Mouse (Mus musculus) testis, postnatal 10 days (tissue): ENCODE results near the gene S100a13.
A peak's percentile ranks its signal among the peaks of the same experiment; 100 is the strongest.

Source experiments
- DNase-seq: peaks from one replicate; pipeline ENCODE4 v3.0.0; 2021; ENCODE audit warnings: low spot score

The S100a13 gene

GRCm38 (mm10) chr3:90508287-90508949 lies 5.8 kb upstream of the S100a13 start:
- DNase-seq = no peak

GRCm38 (mm10) chr3:90508950-90509746 lies 5.1 kb upstream of the S100a13 start, which contains the start of gene Chtop:
TSS of gene Chtop (minus strand) at chr3:90509498.
- peak; percentile 100 for DNase-seq

- DNase-seq = no peak
Measured at GRCm38 (mm10) chr3:90509747-90510123, 4.5 kb upstream of the S100a13 start.

GRCm38 (mm10) chr3:90512276-90512675 lies 2.0 kb upstream of the S100a13 start:
- DNase-seq = no peak

GRCm38 (mm10) chr3:90512948-90513642 lies 1.1 kb upstream of the S100a13 start:
- DNase-seq = no peak

GRCm38 (mm10) chr3:90514691-90515090 lies 456 bp downstream of the S100a13 start:
- DNase-seq = peak; percentile 63

- no peak for DNase-seq
Measured at GRCm38 (mm10) chr3:90515242-90515641, 1.0 kb downstream of the S100a13 start.

GRCm38 (mm10) chr3:90515789-90516188 lies 1.6 kb downstream of the S100a13 start:
- no peak for DNase-seq

GRCm38 (mm10) chr3:90517711-90518110 lies 3.5 kb downstream of the S100a13 start:
- DNase-seq = no peak

- no peak for DNase-seq
Measured at GRCm38 (mm10) chr3:90525421-90525820, 11.2 kb downstream of the S100a13 start.

- no peak for DNase-seq
Measured at GRCm38 (mm10) chr3:90526076-90526475, 11.8 kb downstream of the S100a13 start.

GRCm38 (mm10) chr3:90526580-90526979 lies 12.3 kb downstream of the S100a13 start, which contains the start of gene S100a14:
TSS of gene S100a14 (plus strand) at chr3:90526856.
- no peak for DNase-seq

GRCm38 (mm10) chr3:90527291-90527873 lies 13.1 kb downstream of the S100a13 start:
- no peak for DNase-seq

GRCm38 (mm10) chr3:90531713-90532112 lies 17.5 kb downstream of the S100a13 start:
- no peak for DNase-seq

GRCm38 (mm10) chr3:90535446-90535845 lies 21.2 kb downstream of the S100a13 start:
- DNase-seq = no peak

GRCm38 (mm10) chr3:90537141-90537904 lies 23.1 kb downstream of the S100a13 start, which contains the start of gene S100a16:
TSS of gene S100a16 (plus strand) at chr3:90537254.
- DNase-seq = peak; percentile 70

GRCm38 (mm10) chr3:90537905-90538296 lies 23.7 kb downstream of the S100a13 start:
- no peak for DNase-seq

GRCm38 (mm10) chr3:90540904-90541303 lies 26.7 kb downstream of the S100a13 start:
- no peak for DNase-seq

- DNase-seq = no peak
Measured at GRCm38 (mm10) chr3:90549676-90550420, 35.6 kb downstream of the S100a13 start.

GRCm38 (mm10) chr3:90550421-90550790 lies 36.2 kb downstream of the S100a13 start:
- no peak for DNase-seq

GRCm38 (mm10) chr3:90552231-90552630 lies 38.0 kb downstream of the S100a13 start:
- no peak for DNase-seq
